Mouse (Mus musculus) thymus, postnatal 10 days (tissue): Measurements from ENCODE around the gene Krt31.

Source experiments
- DNase-seq, 2 experiments: peaks; one replicate each; pipeline ENCODE4 v3.0.0; 2021; ENCODE audit warnings: low spot score in 2 of 2

The Krt31 gene

DNA sequence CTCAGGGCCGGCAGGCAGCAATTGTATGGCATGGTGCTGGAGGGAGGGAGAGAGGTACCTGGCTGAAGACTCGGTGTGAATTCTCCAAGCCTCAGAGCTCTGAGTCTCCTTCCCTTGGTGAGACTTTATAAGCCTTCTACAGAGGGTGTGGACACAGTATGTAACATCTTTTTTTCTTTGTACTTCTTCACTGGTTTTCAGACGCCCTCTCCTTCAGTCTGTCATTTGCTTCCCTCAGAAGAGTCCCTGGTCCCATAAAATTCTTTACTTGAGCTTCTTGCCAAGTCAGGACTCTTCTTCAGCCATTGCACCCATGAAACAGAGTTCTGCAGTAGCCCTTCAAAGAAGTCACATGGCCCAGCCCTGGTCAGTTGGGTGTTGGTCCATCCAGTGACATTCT, at the start of gene Krt31:
TSS of gene Krt31 (minus strand) at position 101 of the 400 bp plus-strand sequence.
- no peak for DNase-seq

DNA sequence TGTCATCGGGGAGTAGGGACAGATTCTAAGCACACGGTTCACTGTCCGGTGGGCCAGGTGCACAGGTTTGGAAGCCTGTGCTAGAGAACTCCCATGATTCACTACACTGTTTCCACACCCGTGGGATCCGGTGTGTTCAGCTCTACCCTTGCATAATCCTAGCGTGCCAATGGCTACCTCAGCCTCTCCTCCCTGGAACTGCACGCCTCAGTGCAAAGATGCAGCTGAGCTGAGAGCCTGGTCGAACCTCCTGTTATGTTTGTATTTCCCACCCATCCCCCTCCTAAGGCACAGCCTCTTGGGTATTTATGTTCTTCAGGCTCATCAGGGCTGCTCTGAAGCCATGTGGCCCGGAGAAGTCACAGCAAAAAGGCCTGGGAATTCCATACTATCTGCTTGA, 47.5 kb upstream of the Krt31 start:
- DNase-seq, result no peak

DNA sequence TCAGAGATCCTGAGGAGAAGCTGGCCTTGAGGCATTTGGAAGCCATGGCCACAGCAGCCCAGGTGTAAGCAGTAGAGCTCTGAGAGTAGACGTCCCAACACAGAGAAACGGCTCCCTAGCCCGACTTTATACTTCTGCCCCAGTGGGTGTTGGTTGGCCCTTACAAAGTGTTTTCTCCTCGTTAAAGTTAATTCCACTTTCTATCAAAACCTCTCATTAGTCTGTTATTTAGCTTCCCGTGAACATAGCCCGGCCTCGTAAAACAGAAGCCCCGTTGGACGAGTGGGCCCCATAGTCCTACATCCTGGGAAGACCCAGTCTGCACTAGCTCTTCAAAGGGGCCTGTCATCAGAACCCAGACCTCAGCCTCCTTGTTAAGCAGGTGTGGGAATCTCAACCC, 45.8 kb upstream of the Krt31 start, which contains the start of gene Krt35:
TSS of gene Krt35 (minus strand) at position 101 of the 400 bp plus-strand sequence.
- DNase-seq, result no peak

DNA sequence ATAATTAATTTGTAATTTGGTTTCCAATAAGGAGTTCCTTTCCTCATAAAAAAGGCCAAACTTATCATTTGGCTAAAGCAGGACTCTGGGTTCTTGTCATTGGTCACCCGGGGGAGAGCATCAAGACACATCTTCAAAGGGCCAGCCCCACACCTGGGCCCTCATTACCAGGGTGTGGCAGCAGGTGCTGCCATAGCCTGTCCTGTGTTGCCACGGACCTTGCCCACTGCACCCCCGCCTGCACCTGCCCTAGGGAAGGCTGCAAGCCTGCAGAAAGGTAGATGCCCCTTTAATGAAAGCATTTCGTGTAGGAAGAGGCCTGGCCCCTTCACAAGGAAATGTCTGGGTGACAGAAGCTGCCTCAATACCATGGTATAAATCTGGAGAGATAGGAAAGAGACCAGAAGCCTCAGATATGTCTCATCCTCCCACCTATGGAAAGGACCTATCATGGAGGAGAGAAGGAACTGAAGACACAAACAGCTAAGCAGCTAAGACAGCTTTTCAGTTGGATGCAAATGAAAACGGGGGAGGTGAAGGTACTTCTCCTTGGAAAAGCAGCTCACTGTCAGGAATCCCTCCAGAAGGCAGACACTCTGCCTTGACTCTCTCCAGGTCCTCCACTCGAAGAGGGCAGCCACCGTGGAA, 38.2 kb upstream of the Krt31 start:
- no peak for DNase-seq

DNA sequence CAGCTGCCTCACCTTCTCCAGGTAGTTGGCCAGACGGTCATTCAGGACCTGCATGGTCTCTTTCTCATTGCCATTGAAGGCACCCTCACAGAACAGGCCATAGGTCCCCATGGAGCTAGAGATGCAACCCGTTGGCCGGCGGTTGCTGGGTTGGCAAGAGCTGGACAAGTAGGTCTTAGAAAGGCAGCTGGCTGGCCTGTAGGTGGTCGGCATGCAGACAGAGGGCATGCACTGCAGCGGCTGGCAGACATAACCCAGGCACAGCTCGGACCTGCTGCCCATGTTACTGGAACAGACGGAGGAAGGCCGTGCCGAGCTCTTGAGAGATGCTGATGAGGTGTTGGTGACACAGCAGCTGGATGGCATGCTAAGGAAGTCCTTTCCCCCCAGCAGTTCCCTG, 37.5 kb upstream of the Krt31 start, which contains the start of gene Krt32:
TSS of gene Krt32 (minus strand) at position 366 of the 400 bp plus-strand sequence.
- no peak for DNase-seq

DNA sequence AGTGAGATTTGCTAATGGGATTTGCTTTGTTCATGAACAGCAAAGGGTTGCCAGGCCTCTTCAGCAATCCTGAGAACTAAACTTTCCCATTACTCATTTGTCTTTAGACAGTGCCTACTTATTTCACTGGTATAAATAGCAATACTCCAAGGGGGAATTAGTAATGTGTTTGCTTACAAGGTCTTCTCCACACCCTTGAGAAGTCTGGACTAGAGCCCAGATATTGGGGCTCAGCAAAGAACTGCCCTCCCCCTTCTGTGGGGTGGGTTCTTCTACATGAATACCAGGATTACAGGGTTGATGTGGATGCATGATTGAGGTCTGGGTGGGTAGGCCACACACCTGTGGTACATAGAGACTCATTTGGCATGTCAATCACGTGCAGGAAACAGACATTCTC, 23.5 kb upstream of the Krt31 start:
- DNase-seq, result no peak

DNA sequence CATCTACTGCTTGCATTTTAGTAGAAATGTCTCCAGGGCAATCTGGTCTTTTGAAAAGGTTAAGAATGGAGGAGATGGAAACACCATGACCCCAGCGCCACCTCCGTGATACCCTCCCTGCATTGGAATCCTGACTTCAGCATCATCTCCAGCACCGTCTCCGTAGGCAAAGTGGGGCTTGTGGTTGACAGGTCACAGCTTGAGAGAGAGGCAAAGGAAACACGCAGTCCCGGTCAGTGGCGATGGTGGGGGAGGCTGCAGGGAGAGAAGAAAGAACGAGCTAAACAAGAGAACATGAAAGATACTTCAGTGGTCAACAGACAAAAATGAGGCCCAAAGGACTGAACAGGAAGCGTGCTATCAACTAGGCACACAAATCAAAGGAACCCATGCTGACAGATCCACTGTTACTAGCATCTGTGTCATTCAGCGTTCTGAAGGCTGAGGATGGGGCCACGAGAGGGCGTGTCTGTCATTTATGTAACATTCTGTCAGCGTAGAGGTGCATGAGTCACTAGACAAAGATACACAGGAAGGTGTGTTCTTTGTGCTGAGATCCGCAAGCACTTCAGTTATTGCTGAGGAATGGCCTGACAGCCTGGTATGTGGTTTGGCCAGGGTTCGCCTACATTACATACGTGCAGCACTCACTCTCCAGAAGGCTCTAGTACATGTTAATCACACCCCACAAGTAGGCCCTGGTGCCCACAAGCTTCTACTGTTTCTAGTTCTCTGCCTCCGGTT, 17.1 kb upstream of the Krt31 start:
- DNase-seq, result no peak

DNA sequence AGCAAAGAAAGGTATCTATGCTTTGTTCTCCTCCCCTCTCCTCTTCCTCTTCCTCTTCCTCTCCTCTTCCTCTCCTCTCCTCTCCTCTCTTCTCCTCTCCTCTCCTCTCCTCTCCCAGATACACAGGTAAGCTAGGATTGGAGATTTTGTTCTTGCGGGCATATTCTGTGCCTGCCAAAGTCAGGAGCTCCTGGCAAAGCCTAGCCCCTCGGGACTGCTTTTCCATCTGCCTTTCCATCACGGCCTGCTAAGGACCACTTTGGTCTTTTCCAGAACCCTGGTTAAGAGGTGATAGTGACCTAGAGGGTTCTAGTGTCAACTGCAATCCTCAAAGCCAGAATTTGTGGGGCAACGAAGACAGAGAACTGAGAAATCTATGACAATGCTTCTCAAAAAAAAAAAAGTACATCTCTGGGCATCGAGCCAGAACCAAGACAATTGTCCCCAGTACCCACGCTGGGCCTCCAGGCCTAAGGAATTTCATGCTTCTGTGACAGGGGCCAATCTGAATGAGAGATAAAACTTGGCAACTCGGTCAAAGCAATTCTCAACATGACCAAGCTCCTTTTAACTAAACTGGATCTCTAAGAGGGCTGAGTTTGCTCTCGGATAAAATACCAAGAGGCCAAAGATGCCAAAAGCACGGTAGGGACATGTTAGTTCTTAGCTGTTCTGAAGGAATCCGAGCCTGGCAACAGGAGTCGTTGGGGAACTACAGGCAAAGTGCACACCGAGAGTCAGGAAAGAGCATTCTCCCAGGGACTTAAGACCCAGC, 16.1 kb upstream of the Krt31 start:
- DNase-seq, result no peak

DNA sequence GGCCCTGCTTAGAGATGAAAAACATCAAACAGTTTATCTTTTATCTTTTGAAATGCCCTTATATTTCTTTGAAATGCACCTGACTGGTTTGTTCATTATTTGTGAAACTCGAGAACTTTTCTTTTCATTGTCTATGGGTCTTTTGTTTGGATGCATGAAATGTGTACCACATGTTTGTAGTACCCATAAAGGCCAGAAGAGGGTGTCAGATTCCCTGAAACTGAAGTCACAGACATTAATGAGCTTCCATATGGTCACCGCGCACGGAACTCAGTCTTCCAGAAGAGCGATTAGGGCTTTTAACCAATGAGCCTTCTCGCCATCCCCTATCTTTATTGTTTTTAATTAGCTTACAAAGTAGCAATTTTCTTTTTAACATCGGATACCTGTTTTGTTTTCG, 8.5 kb upstream of the Krt31 start:
- DNase-seq, result no peak

DNA sequence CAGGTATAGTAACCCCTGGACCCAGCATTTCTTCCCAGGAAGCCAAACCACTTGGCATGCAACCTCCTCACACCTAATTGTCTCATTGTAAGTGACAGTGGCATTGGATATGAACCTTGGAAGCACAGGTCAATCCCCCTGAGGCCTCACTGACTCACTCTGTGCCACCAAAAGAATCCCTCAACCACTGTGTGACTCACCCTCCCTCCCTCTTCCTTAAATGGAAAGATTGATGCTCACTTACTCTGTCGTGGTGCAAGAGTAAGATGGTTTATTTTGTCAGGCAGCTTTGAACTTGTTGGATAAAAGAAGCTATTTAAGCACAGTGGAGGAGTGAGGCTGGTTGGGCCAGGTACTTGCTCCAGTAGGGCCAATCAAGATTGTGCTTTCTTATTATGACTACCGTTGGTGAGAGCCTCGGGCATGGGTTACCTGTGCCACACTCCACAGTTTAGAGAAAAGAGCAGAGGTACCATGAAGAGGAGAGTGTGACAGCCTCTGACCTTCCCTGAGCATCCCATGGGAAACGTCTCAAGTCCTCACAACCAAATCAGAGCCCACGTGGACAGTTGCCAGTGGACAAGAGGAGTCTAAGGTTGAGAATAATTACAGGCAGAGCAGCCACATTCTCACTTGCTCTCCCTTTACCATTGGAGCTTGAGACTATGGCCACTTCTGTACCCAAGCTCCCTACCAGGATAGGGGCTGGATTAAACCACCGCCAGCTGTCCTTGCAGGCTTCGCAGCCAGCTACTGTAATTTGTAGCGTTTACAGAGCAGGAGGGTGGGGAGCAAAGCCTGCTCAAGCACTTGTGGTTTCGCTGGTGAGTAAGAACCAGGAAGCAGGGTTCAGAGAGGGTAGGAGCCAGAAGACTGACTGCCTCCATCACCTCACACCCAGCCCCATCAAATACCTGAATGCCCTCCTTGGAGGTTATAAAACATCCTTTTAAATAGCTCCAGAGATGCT, 5.6 kb upstream of the Krt31 start:
- no peak for DNase-seq

DNA sequence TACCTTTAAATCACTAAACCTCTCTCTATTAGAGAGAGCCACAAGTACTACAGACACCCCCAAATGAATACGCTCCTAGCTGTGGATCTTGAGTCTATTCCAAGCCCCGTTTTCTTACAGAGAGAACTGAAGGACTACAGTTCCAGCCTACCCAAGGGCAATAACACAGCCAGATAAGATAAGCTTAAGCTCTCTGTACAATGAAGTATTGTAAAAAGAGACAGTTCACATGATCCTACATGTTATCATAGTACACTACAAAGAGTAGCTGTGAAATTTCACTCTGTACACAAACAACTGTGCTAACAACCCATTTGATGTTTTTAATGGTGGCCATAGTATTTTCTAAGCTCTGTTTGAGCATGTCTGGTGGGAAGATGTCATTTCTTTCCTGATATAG, 3.2 kb downstream of the Krt31 start:
- no peak for DNase-seq

DNA sequence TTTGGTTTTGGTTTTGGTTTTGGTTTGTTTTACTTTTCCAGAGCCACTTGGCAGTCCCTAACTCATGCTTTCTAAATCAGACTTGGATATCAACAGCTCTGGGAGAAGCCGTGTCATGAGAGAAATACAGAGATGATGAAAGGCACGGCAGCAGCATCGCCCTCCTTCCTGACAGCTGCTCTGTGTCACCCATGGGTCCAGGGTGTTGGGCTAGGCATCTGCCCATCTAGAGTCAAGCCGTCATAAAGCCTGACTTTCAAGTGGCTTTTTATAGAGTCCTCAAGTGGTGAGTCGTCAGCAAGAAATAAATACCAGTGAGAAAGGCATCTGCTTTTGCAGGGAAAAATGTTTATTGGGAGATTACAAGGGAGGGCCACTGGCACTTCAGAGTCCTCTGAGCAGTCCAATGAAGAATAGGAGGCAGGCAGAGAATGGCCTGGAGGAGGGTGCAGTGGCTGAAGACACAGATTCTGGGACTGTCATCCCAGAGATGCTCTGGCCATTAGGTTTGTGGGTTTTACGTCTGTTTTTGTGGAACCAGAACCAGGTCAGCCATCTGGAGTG, 4.0 kb downstream of the Krt31 start:
- no peak for DNase-seq

DNA sequence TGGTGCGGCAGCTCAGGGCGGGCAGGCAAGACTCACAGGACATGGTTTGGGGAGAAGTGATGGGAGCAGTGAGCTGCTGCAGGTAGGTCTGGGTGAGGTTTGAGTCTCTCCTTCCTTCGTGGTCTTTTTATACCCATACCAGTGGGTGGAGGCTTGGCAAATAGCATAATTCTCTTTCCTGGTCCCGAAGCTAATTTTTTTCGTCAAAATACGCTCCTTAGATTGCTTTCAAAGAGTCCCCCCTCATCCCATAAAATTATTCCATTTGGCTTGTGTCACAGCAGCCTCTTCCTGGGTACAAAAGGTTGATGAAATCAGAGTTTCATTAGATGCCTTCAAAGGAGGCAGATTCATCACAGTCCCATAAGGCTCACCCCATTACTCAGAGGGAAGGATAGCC, 8.9 kb downstream of the Krt31 start, which contains the start of gene Krt34:
TSS of gene Krt34 (minus strand) at position 101 of the 400 bp plus-strand sequence.
- no peak for DNase-seq

DNA sequence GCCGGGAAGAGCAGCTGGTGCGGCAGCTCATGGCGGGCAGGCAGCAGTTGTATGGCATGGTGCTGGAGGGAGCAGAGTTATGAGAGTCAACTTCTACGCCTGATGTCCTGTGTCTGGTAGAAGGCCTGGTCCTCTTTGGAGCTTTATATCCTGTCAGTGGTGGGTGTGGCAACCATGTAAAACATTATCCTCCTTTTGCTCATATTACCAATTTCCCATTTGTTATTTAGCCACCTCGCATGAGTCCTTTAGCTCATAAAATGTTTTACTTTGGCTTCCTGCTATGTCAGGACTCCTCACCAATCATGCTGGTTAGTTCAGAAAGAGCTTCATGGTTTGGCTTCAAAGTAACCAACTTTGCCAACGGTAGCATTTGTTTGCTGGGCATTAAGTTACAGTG, 20.6 kb downstream of the Krt31 start, which contains the start of gene Krt33b:
TSS of gene Krt33b (minus strand) at position 101 of the 400 bp plus-strand sequence.
- DNase-seq, result no peak

DNA sequence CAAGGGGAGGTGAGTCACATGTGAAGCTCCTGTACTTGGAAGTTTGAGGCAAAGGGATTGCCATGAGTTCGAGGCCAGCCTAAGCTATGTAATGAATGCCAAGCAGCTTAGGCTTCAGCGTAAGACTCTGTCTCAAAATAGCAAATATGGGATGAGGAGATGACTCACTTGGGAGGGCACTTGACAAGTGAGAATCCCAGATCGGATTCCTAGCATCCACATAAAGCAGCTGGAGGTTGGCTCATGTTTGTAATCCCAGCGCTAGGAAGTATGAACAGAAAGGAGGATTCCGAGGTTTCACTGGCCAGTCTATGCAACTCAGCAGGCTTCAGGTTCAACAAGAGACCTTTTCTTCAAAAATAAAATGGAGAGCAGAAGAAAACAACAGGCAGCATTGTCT, 28.9 kb downstream of the Krt31 start:
- no peak for DNase-seq

DNA sequence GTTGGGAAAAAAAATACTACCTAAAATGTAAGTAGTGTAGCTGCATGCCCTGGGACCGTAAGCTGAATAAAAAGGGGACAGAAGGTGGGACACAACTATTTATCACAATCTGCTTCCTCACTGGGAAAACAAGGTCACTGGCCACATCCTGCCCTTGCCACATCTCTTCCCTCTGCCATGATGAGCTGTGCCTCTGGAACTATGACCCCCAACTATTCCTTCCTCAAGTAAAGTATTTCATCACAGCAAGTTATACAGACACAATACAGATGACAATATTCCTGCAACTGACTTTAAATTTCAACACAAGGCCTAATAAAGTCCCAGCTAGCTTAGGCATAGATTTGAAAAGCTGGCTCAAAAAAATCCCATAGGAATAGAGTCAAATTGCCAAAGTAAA, 30.9 kb downstream of the Krt31 start:
- DNase-seq, result no peak

DNA sequence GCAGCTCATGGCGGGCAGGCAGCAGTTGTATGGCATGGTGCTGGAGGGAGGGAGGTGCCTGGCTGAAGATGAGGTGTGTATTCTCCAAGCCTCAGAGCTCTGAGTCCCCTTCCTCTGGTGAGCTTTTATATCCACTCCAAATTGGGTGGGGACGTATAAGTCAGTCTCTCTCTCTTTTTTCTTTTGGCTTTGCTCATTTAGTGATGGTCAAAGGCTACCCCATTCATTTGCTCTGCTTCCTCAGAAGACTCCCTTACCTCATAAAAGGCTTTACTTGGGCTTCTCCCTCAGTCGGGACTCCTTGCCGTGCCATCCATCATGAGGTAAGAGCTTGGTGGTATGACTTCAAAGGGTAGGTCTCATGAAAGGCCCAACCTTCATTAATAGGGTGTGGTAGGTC, 34.2 kb downstream of the Krt31 start, which contains the start of gene Krt33a:
TSS of gene Krt33a (minus strand) at position 101 of the 400 bp plus-strand sequence.
- no peak for DNase-seq

DNA sequence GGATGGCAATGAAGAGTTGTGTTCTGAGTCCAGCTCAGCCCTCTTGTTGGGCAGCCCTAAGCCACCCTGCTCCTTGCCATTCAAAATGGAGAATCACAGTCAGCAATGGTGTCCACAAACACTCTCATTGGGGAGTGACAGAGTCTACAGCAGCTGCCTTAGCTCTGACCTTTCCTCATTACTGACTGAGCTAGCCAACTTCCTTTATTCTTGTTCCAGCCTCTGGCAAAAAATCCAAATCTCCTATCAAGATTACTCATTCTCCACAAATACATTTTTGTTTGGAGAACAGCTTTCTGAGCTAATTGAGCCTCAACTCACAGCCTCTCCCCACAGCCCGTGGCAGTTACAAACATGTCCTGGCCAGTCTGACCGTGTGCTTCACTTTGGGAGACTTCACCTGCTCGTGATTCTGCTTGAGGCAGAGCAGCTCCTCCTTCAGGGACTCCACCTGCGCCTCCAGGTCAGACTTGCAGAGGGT, 36.6 kb downstream of the Krt31 start:
- DNase-seq, result no peak

DNA sequence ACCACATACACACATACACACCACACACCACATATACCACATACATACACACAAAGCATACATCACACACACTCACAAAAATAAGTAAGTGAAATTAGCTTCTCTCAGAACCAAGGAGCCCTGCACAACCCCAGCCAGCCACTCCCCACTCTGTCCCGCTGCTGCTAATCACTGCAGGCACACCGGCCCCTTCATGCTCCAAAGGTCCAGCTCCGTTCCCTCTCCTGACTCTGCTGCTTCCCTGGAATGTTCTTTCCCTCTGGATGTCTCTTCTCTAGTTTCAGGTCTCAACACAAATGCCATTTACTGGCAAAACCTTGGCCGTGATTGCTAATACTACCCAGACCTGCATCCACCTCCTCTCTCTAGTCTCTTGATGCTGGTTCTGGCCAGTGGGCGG, 39.7 kb downstream of the Krt31 start:
- DNase-seq, result no peak

DNA sequence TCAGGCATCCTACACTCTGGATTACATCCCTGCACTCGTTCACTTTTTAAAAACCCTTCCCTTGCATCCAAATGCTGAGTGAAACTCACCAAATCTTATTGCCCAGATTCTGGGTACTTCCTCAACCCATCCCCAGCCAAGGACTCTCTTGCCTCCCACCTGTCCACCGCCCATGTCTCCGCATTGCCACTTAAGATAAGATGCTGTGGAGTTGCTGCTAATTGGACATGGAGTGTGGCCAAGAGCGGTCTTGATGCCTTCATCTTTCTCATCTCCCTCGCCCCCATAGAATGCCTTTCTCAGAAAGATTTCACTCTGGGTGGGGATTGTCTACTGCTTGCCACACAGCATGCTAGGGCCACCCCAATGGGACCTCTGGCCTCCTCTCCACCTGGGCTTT, 42.0 kb downstream of the Krt31 start:
- DNase-seq, result no peak

DNA sequence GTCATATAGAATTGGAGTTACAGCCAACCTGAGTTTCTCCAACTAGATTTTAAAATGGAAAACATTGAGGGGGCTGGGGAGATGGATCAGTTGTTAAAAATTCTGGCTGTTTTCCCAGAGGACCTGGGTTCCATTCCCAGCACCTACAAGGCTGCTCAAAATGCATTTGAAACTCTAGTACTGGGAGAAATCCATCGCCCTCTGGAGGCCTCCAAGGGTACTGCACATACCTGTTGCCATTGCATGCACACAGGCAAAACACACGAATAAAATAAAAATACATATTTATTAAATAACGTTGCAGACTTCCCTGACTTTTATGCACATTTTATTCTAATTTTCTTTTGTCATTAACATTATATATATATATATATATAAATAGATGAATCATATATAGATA, 43.7 kb downstream of the Krt31 start:
- DNase-seq, result no peak
